Comparison of ENCODE assay signal across 10 mouse cellular contexts in the genomic region with DNA sequence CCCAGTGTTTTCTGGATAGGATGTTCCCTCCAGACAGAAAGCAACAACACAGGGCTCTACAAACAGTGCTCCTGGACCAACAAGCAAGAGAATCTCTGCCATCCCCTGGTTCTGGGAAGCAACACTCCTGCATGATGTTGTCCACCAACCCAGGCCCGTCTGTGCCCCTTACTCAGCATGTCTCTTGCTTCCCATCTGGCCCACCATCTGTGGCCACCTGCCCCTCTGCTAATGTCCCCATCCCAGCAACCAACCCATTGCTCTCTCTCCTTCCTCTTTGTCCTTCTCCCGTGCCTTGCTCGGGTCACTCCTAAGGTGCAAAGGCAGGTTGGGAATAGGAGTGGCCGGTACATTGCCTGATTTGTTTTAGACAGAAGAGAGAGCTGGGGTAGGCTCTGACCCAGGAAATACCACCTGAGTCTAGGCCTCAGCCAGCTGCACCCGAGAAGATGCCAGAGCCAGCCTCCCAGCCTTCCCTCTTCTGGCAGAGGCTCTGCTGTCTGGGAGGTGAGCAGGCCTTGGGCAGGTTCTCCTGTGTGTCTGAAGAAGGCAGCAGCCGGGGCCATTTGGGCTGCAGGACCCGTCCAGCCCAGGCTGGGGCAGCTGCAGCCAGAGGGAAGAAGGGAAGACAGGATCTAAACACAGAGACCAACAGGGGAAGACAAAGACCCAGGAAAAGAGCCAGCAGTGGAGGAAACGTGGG. TPM values are rescaled to one million over a fixed set of nuclear protein-coding genes. Genes with fewer than 3 reads are reported as not detected.
DNase-seq lines count a peak whose midpoint lies in the region; ATAC-seq and TF ChIP-seq lines count a peak whose summit lies in the region.
"Had no signal": no experiment of that assay in that cellular context is flagged by ENCODE, and none has a peak within 500 bp of the region (broad histone marks: within the 10 kb centered on the region; RNA-seq: fewer than 3 reads in every experiment).

No protein-coding gene starts in this region.

- TF ChIP-seq EP300 in heart, adult 2 months (IDR thresholded peaks at IDR 0.05; ENCODE audit: insufficient read depth, low read depth, low read length), result no peak

- TF ChIP-seq POLR2A in cerebellum, adult 2 months (IDR thresholded peaks at IDR 0.05; ENCODE audit: borderline replicate concordance, insufficient read depth, low read length), result no peak
- TF ChIP-seq POLR2A in heart, adult 2 months (IDR thresholded peaks at IDR 0.05; ENCODE audit: insufficient read depth, low read depth, low read length), result no peak

- no peaks in the 10 kb centered on the region for H3K9me3 ChIP-seq in hindbrain, embryonic 14.5 days (ENCODE audit: control insufficient read depth, low read length)
- H3K9me3 ChIP-seq in midbrain, embryonic 12.5 days, result peaks cover 21% of the 10 kb centered on the region

- 7% methylated on average over 8 of the region's 8 CpGs for WGBS in cerebellum, adult 2 months
- WGBS in hindbrain, embryonic 14.5 days, result 13% methylated on average over 8 of the region's 8 CpGs
- 21% methylated on average over 8 of the region's 8 CpGs for WGBS in midbrain, embryonic 12.5 days
- 72% methylated on average over 8 of the region's 8 CpGs for WGBS in heart, adult 2 months

- intact Hi-C loops in heart, adult 2 months (cut with DNase I), result loop anchor here (10.0 kb wide), 1 partner anchor 245 kb away; a partner anchor contains a TSS

- peak; percentile 0; the same call in 1 of the 2 replicates for ATAC-seq in hindbrain, embryonic 14.5 days (ENCODE audit: low FRiP score)
- ATAC-seq in midbrain, embryonic 12.5 days (ENCODE audit: low FRiP score, low read depth), result no peak

- peak overlapping the region; percentile 63 for H3K9ac ChIP-seq in hindbrain, embryonic 14.5 days
- H3K9ac ChIP-seq in midbrain, embryonic 12.5 days (replicated peaks), result peak overlapping the region; percentile 88
- H3K9ac ChIP-seq in heart, adult 2 months (ENCODE audit: low read depth, low read length), result no peak overlapping the region

- no peaks in the 10 kb centered on the region for H3K27me3 ChIP-seq in cerebellum, adult 2 months (ENCODE audit: control insufficient read depth, insufficient read depth, low read length)
- no peaks in the 10 kb centered on the region for H3K27me3 ChIP-seq in hindbrain, embryonic 14.5 days (ENCODE audit: control insufficient read depth, insufficient read depth, low read length)
- H3K27me3 ChIP-seq in midbrain, embryonic 12.5 days, result no peaks in the 10 kb centered on the region
- H3K27me3 ChIP-seq in heart, adult 2 months (ENCODE audit: control insufficient read depth, insufficient read depth, low read length), result no peaks in the 10 kb centered on the region

- TF ChIP-seq CTCF in cerebellum, adult 2 months (IDR thresholded peaks at IDR 0.05; ENCODE audit: borderline replicate concordance, insufficient read depth, low read depth, low read length), result no peak
- no peak for TF ChIP-seq CTCF in heart, adult 2 months (IDR thresholded peaks at IDR 0.05)

- peaks cover 51% of the 10 kb centered on the region for H3K36me3 ChIP-seq in hindbrain, embryonic 14.5 days (replicated peaks; ENCODE audit: control insufficient read depth, insufficient read depth)
- peaks cover 72% of the 10 kb centered on the region for H3K36me3 ChIP-seq in midbrain, embryonic 12.5 days
- no peaks in the 10 kb centered on the region for H3K36me3 ChIP-seq in heart, adult 2 months (ENCODE audit: control insufficient read depth, insufficient read depth, low read length)

- H3K79me2 ChIP-seq in heart, adult 2 months (replicated peaks; ENCODE audit: control insufficient read depth, insufficient read depth, low read length), result no peaks in the 10 kb centered on the region

- peak in 1 of 2 experiments; percentile 53 for DNase-seq in cerebellum, adult 2 months
- peak; percentile 40 to 55 for DNase-seq in cerebellum, postnatal 36 days
- no peak for DNase-seq in hindbrain, embryonic 14.5 days (ENCODE audit: low spot score)
- DNase-seq in right cerebral cortex, postnatal 25 days, result no peak
- DNase-seq in heart, adult 2 months, result no peak
- no peak for DNase-seq in frontal cortex, postnatal 14 days (ENCODE audit: low spot score in 2 of 2)
- no peak for DNase-seq in natural killer cell, adult 2 months (ENCODE audit: low spot score in 2 of 2)
- DNase-seq: gastrocnemius, postnatal 14 days had no signal

- peak overlapping the region; percentile 12 for H3K4me3 ChIP-seq in cerebellum, adult 2 months (replicated peaks; ENCODE audit: insufficient read depth, low read depth, low read length)
- peak overlapping the region; percentile 28 for H3K4me3 ChIP-seq in hindbrain, embryonic 14.5 days (replicated peaks; ENCODE audit: low read length)
- H3K4me3 ChIP-seq in midbrain, embryonic 12.5 days, result peak overlapping the region; percentile 49
- no peak overlapping the region for H3K4me3 ChIP-seq in heart, adult 2 months

- 0 out of 2 replicates have a peak overlapping the region, but pooled peaks have one; percentile 14 for H3K27ac ChIP-seq in cerebellum, adult 2 months (ENCODE audit: insufficient read depth, low read length)
- H3K27ac ChIP-seq in hindbrain, embryonic 14.5 days, result peak overlapping the region; percentile 96
- peak overlapping the region; percentile 98 for H3K27ac ChIP-seq in midbrain, embryonic 12.5 days (replicated peaks)
- H3K27ac ChIP-seq in heart, adult 2 months, result no peak overlapping the region

- peaks cover 69% of the 10 kb centered on the region for H3K4me1 ChIP-seq in cerebellum, adult 2 months (ENCODE audit: control insufficient read depth, insufficient read depth, low read length)
- H3K4me1 ChIP-seq in hindbrain, embryonic 14.5 days (replicated peaks; ENCODE audit: control insufficient read depth, insufficient read depth, low read length), result peaks cover 67% of the 10 kb centered on the region
- H3K4me1 ChIP-seq in midbrain, embryonic 12.5 days, result peaks cover 78% of the 10 kb centered on the region
- H3K4me1 ChIP-seq in heart, adult 2 months (ENCODE audit: control insufficient read depth, insufficient read depth, low read length), result no peaks in the 10 kb centered on the region

- peak overlapping the region; percentile 85 for H3K4me2 ChIP-seq in hindbrain, embryonic 14.5 days (replicated peaks)
- peak overlapping the region; percentile 90 for H3K4me2 ChIP-seq in midbrain, embryonic 12.5 days (replicated peaks)

RNA-seq across cellular contexts. Expression of a gene that starts 5.5 kb away (rescaled TPM):
- 57.4 and 58.2 TPM in 2 replicates for polyA plus RNA-seq in cerebellum, adult 2 months (2012; rRNA removed)
- polyA plus RNA-seq in hindbrain, embryonic 14.5 days (2014; fragmentation: Nextera tagmentation; extraction: Ambion mirVana), result 39.4 and 49.7 TPM in 2 replicates
- polyA plus RNA-seq in midbrain, embryonic 12.5 days (2016; fragmentation: Nextera tagmentation; extraction: Ambion mirVana), result 73.3 and 78.2 TPM in 2 replicates
- 1 to 10 TPM; 6.4 to 7.2 TPM for total RNA-seq in heart, adult 2 months (2021)
- 5.2 and 5.4 TPM in 2 replicates for polyA plus RNA-seq in heart, adult 2 months (2012; rRNA removed)
- total RNA-seq: MEL had no signal

RNA-seq across cellular contexts. Expression of a gene that starts 26.2 kb away (rescaled TPM):
- polyA plus RNA-seq in cerebellum, adult 2 months (2012; rRNA removed), result 0.21 and 0.28 TPM in 2 replicates
- polyA plus RNA-seq in hindbrain, embryonic 14.5 days (2014; fragmentation: Nextera tagmentation; extraction: Ambion mirVana), result 5.6 and 9.6 TPM in 2 replicates
- polyA plus RNA-seq in midbrain, embryonic 12.5 days (2016; fragmentation: Nextera tagmentation; extraction: Ambion mirVana), result 60.6 and 61.9 TPM in 2 replicates
- total RNA-seq in heart, adult 2 months (2021), result under 1 TPM; 0.16 to 0.34 TPM
- polyA plus RNA-seq in heart, adult 2 months (2012; rRNA removed), result 0.59 and 0.64 TPM in 2 replicates

RNA-seq across cellular contexts. Expression of a gene that starts 35.2 kb away (rescaled TPM):
- polyA plus RNA-seq in cerebellum, adult 2 months (2012; rRNA removed), result 214 and 228 TPM in 2 replicates
- 207 and 222 TPM in 2 replicates for polyA plus RNA-seq in hindbrain, embryonic 14.5 days (2014; fragmentation: Nextera tagmentation; extraction: Ambion mirVana)
- 184 and 192 TPM in 2 replicates for polyA plus RNA-seq in midbrain, embryonic 12.5 days (2016; fragmentation: Nextera tagmentation; extraction: Ambion mirVana)
- 10 to 100 TPM; 69.4 to 83.4 TPM for total RNA-seq in heart, adult 2 months (2021)
- 24.1 and 34.4 TPM in 2 replicates for polyA plus RNA-seq in heart, adult 2 months (2012; rRNA removed)

RNA-seq across cellular contexts. Expression of a gene that starts 45.1 kb away (rescaled TPM):
- 0.16 TPM in 1 of 2 replicates, not detected in the other for polyA plus RNA-seq in cerebellum, adult 2 months (2012; rRNA removed)
- polyA plus RNA-seq in hindbrain, embryonic 14.5 days (2014; fragmentation: Nextera tagmentation; extraction: Ambion mirVana), result 0.16 and 0.31 TPM in 2 replicates
- polyA plus RNA-seq in midbrain, embryonic 12.5 days (2016; fragmentation: Nextera tagmentation; extraction: Ambion mirVana), result not detected in 2 replicates
- 10 to 100 TPM; 35.8 to 51.2 TPM for total RNA-seq in heart, adult 2 months (2021)
- polyA plus RNA-seq in heart, adult 2 months (2012; rRNA removed), result 268 and 304 TPM in 2 replicates
- total RNA-seq: MEL had no signal

Comparison
In these comparisons a context has a peak if more than half of its experiments do, and no peak if none do; other contexts are left out.
1. DNase-seq: peak in cerebellum, postnatal 36 days (2 of 2); none in hindbrain, embryonic 14.5 days (single experiment), right cerebral cortex, postnatal 25 days (single experiment), heart, adult 2 months (0 of 2), frontal cortex, postnatal 14 days (0 of 2) and natural killer cell, adult 2 months (0 of 2).